Mouse (Mus musculus) midbrain, embryonic 10.5 days (tissue): ENCODE data around the gene Scrn2. TPM values are rescaled to one million over a fixed set of nuclear protein-coding genes. Genes with fewer than 3 reads are reported as not detected.
A peak's percentile ranks its signal among the peaks of the same experiment; 100 is the strongest.

ENCODE experiments used
- DNase-seq: peaks from one replicate; pipeline ENCODE4 v3.0.0-alpha.2; 2017; ENCODE audit warnings: low spot score
- H3K27ac ChIP-seq: fragments of 300-500 bp; sonication (generic); replicated peaks from 2 replicates; pipeline ENCODE4 v1.5.1; 2016; ENCODE audit warnings: mild to moderate bottlenecking
- H3K27me3 ChIP-seq: fragments of 300-500 bp; sonication (generic); 2 replicates; pipeline ENCODE4 v1.6.1; 2016; ENCODE audit warnings: low read depth, mild to moderate bottlenecking; ENCODE audit not compliant: poor library complexity, severe bottlenecking
- H3K36me3 ChIP-seq: fragments of 300-500 bp; sonication (generic); 2 replicates; pipeline ENCODE4 v1.6.1; 2016; ENCODE audit warnings: mild to moderate bottlenecking, moderate library complexity
- H3K4me1 ChIP-seq: fragments of 300-500 bp; sonication (generic); 2 replicates; pipeline ENCODE4 v1.6.1; 2016
- H3K4me3 ChIP-seq: fragments of 300-500 bp; sonication (generic); 2 replicates; pipeline ENCODE4 v1.5.1; 2016; ENCODE audit warnings: mild to moderate bottlenecking, moderate library complexity
- H3K9me3 ChIP-seq: fragments of 300-500 bp; sonication (generic); replicated peaks from 2 replicates; pipeline ENCODE4 v1.6.1; 2016; ENCODE audit warnings: mild to moderate bottlenecking
- WGBS: fragments of 180-500 bp; shearing (Covaris S2); methylation state at CpG from one replicate; pipeline ENCODE4 v1.1.7; 2016; 5-methylcytosine and 5-hydroxymethylcytosine counted together
- polyA plus RNA-seq: library from polyadenylated mRNA; unstranded; fragments of >200 nt; fragmentation: Nextera tagmentation; extraction: Ambion mirVana; gene quantifications from 2 replicates; pipeline ENCODE4 v1.2.1, GENCODE M21; 2016

The Scrn2 gene
- polyA plus RNA-seq, 1 experiment from 2014 or later = 42.2 TPM

DNA sequence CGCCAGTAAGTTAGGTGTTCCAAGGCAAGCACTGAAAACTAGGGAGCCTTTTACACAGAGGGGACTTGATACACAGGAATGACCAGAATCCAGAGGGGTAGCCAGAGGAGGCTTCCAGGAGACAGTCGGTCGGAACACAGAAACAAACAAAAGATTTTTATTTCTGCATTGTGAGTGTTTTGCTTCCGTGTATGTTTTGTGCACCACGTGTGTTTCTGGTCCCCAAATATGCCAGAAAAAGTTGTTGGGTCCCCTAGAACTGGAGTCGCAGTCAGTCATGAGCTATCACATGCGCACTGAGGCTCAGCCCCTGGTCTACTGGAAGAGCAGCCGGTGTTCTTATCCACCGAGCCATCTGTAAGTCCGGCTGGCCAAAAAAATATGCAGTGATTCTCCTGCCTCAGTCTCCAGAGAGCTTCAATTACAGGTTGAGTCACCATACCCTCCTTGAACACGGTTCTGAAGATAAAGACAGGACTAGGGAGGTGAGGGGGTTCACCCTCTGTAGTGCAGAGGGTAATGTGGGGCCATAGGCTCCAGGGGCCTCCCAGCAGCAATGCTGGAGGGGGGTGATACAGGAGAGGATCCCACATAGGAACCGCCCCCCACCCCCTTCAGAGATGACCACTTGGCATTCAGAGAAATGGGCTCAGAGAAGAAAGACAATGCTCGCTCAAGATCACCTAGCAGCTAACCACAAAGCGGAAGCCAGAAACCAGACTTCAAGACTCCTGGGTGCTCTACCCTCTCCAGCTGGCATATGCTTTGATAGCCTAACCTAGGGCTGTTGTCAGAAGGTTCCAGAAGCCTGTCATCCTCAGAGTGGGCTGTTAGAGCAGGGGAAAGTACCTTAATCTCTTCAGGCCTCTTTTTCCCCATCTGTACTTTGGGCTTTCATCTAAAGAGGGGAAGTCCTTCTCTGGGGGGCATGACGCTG is 33.6 kb upstream of the Scrn2 start:
- peaks cover 73% of the 10 kb centered on the region for H3K4me1 ChIP-seq
- H3K27me3 ChIP-seq = peaks cover 78% of the 10 kb centered on the region
- no peaks in the 10 kb centered on the region for H3K9me3 ChIP-seq
- 78% methylated on average over 15 of the region's 15 CpGs for WGBS
- peak overlapping the region; percentile 90 for H3K27ac ChIP-seq
- DNase-seq = no peak
- no peaks in the 10 kb centered on the region for H3K36me3 ChIP-seq
- no peak overlapping the region for H3K4me3 ChIP-seq

DNA sequence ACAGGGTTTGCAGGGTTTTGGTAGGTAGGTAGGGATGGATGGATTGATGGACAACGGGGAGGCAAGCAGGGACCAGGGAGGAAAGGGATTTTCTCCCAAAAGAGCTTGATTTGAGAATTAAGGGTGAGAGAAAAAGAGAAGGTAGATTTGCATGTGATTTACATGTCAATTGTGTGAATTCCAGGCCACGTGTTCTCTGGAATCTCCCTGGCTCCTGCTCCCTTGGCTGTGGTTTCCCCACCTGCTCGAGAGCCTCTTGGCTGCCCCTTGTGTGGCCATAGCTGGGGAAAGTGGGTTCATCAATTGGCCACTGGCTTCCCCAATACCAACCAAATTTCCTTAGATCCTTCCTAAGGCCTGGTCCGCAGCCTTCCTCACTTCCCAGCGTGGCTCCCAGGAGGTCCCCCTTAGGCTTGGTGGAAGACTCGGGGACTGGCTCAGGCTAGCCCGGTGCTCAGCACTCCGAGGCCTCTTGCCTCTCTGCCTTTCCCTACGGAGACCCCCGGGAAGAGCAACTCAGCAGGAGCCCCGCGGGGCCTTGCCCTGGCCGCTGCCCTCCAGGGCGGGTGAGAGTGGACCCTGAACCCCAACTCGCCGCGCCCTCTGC is 32.9 kb upstream of the Scrn2 start:
- Histone ChIP-seq H3K4me3 (peak overlapping the region; percentile 53), H3K27ac (peak overlapping the region; percentile 90), H3K9me3 (no peaks in the 10 kb centered on the region), H3K27me3 (peaks cover 82% of the 10 kb centered on the region), H3K36me3 (no peaks in the 10 kb centered on the region), H3K4me1 (peaks cover 76% of the 10 kb centered on the region)
- no peak for DNase-seq
- 8% methylated on average over 17 of the region's 17 CpGs for WGBS

DNA sequence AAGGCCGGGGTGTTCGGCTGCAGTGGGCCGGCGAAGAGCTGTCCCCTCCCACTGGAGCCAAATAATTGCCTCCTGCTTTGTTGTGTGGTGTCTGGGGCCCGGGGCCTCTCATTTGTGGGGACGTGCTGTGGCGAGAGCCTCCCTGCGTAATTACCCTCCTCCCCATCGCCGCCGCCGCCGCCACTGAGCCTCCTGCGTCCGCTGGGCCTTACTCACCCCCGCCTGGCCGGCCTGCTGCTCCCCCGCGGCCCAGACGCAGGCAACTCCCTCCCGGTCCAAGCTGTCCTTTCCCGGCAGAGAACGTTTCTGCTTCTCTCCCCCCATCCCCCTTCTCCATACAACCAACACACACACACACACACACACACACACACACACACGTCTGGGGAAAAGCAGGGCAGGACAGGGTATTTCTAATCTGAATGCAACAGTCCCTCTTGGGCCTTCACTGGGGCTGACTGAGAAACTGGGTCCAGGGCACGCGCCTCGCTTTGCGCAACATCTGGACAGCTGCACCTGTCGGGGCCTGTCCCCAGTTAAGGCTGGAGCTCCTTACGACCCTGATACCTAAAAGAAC is 32.3 kb upstream of the Scrn2 start:
- H3K9me3 ChIP-seq = no peaks in the 10 kb centered on the region
- H3K36me3 ChIP-seq = no peaks in the 10 kb centered on the region
- DNase-seq = peak; percentile 69
- H3K27ac ChIP-seq = peak overlapping the region; percentile 90
- H3K4me3 ChIP-seq = peak overlapping the region; percentile 53
- WGBS = 2% methylated on average over 30 of the region's 30 CpGs
- H3K27me3 ChIP-seq = peaks cover 82% of the 10 kb centered on the region
- peaks cover 70% of the 10 kb centered on the region for H3K4me1 ChIP-seq

DNA sequence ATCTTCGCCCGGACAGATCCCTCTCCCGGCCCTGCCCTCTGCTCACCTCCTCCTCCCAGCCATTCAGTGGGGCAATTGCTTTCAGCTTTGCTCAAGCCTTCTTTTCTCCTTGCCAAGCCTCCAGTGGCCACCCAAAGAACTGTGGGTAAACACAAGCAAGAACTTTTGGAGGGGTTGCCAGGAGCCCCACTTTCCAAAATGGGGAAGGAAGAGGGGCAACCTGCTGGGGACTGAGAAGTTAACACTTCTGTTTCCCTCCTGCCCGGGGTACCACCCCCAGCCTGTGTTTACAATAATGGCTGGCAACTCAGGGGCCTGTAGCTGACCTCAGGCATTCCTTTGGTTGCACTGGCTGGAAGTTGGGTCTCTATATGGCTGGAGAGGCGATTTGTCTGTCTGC is 26.6 kb upstream of the Scrn2 start:
- H3K36me3 ChIP-seq = no peaks in the 10 kb centered on the region
- WGBS = 30% methylated on average over 5 of the region's 5 CpGs
- H3K9me3 ChIP-seq = no peaks in the 10 kb centered on the region
- peaks cover 25% of the 10 kb centered on the region for H3K4me1 ChIP-seq
- H3K27me3 ChIP-seq = peaks cover 81% of the 10 kb centered on the region
- H3K4me3 ChIP-seq = no peak overlapping the region
- DNase-seq = no peak
- no peak overlapping the region for H3K27ac ChIP-seq

DNA sequence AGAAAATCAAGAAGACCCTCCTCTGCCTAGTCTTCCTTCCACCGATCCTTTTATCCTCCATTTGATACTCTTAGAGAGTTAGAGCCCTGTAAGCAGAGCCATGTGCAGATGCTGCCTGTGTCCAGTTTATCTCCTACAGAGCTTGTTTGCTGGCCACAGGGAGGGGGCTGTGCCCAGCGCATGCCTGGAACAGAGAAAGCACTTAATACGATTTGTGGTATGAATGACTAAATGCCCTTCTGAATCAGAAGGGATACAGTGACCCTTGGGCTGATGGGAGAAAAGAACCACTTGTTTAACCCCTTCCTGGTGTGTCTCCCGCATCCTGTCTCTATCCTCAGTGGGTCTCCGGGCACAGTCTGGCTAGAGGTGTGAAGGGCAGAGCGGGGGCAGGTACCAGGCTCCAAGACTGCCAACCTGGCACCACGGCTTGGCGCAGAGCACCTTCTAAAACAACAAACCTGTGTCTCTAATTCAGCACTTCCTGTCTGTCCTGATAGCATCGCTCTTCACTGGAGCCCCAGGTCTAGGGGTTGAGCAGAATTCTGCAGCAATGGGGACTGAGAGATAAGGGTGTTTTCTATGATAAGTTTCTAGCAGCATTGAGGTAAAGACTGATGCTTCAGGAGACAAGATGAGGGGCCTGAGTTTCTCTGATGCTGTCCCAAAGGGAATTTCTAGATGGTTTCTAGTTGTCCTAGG is 22.5 kb upstream of the Scrn2 start:
- peaks cover 81% of the 10 kb centered on the region for H3K27me3 ChIP-seq
- 77% methylated on average over 9 of the region's 9 CpGs for WGBS
- H3K4me1 ChIP-seq = peaks cover 10% of the 10 kb centered on the region
- no peaks in the 10 kb centered on the region for H3K36me3 ChIP-seq
- H3K27ac ChIP-seq = no peak overlapping the region
- no peak overlapping the region for H3K4me3 ChIP-seq
- DNase-seq = no peak
- H3K9me3 ChIP-seq = no peaks in the 10 kb centered on the region

DNA sequence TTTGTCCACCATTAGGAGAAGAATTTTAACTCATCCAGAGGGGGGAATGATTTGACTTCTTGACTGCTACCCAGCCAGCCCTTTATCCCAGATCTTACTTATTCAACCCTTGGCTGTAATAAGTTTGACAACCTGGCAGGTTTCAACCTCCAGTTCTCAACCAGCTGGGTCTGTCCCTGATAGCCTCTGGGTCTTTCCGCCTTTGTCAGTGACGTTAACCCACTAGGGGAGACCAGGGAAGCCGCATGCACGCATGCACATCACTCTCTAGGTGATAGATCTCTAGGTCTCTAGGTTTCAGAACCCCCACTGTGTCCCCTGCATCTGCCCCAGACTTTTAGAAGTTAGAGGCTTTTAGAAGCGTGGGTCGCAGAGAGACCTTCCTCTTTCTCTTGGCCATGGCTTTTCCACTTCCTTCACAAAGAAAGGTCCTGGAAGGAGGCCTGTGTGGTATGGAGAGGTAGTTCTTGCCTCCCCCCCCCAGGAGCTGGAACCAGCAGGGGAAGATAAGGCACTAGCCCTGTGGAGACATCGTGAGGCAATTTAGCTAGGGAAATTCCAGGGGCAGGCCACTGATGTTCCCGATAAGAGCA is 20.4 kb upstream of the Scrn2 start:
- no peak for DNase-seq
- H3K9me3 ChIP-seq = no peaks in the 10 kb centered on the region
- 68% methylated on average over 8 of the region's 8 CpGs for WGBS
- no peak overlapping the region for H3K4me3 ChIP-seq
- H3K27ac ChIP-seq = no peak overlapping the region; the same call in 1 of the 2 replicates
- no peaks in the 10 kb centered on the region for H3K36me3 ChIP-seq
- peaks cover 81% of the 10 kb centered on the region for H3K27me3 ChIP-seq
- H3K4me1 ChIP-seq = peaks cover 6% of the 10 kb centered on the region

DNA sequence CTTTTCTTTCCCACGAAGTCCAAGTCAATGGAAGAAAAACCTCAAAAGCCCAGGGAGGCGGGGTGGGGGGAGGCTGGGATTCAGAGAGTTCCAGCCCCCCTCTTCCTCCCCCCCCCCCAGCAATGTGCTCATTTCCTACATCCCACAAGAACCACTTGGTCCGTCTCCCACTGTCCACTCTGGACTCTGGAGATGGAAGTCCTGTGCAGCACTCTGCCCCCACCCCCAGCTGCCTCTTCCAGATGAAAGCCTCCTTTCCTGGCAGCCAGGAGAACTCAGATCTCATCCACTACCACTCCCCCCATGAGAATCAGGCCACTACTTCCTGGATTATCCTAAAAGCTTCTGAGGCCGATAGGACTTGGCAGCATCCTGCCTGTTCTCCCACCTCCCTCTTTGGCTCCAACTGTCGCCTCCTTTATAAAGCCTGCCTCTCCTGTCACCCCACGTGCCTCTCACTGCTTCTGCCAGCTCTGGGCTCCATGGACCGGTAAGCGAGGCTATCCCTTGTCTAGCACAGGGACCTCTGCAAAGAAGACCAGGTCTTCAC is 16.5 kb upstream of the Scrn2 start, which contains the start of gene Sp6:
Gene Sp6 (plus strand): TSS at position 274 of the 550 bp plus-strand sequence.
- Histone ChIP-seq H3K4me1 (peaks cover 9% of the 10 kb centered on the region), H3K36me3 (no peaks in the 10 kb centered on the region), H3K27ac (no peak within 1 kb of the TSS), H3K4me3 (no peak within 1 kb of the TSS), H3K9me3 (no peaks in the 10 kb centered on the region), H3K27me3 (peaks cover 97% of the 10 kb centered on the region)
- no peak for DNase-seq
- 34% methylated on average over 7 of the region's 8 CpGs for WGBS

DNA sequence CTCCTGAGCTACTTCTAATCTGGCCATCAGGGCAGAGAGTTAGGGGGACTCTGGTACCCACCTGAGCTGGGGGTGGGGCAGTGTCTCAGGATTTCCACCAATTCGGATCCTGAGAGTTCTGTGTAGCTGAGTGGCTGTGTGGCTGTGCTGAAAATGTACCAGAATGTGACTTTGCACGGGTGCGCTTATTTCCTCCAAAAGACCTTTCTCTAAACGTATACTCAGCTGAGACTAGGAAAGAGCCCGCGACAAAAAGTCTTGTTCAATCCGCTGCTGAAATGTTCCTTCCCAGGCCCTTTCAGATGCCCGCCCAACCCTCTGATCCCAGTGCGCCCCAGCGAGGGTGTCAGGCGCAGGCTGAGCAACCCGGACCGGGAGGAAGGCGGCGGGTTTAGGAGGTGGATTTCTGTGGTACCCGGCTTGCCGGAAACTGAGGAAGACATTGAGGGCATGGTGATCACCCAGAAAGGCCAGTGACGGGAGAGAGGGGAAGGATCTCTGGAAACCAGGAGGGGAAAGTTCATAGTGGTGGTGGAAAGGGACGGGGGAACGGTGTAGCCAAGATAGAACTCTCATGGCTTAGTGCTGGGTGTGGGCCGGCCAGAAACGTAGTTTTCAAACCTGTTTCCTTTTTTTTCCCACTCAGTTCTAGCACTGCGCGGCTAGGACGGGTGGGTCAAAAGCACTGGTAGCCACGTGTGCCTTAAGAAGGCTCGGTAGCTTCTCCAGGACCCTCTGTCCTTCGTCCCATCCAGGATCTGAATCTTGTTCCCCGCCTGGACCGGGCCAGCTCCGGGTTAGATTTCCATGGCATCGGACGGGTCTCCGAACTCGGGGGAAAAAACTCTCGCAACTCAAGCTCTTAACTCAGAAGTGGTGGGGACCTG is 11.8 kb upstream of the Scrn2 start:
- Histone ChIP-seq H3K4me3 (peak overlapping the region; percentile 46), H3K4me1 (peaks cover 45% of the 10 kb centered on the region)

DNA sequence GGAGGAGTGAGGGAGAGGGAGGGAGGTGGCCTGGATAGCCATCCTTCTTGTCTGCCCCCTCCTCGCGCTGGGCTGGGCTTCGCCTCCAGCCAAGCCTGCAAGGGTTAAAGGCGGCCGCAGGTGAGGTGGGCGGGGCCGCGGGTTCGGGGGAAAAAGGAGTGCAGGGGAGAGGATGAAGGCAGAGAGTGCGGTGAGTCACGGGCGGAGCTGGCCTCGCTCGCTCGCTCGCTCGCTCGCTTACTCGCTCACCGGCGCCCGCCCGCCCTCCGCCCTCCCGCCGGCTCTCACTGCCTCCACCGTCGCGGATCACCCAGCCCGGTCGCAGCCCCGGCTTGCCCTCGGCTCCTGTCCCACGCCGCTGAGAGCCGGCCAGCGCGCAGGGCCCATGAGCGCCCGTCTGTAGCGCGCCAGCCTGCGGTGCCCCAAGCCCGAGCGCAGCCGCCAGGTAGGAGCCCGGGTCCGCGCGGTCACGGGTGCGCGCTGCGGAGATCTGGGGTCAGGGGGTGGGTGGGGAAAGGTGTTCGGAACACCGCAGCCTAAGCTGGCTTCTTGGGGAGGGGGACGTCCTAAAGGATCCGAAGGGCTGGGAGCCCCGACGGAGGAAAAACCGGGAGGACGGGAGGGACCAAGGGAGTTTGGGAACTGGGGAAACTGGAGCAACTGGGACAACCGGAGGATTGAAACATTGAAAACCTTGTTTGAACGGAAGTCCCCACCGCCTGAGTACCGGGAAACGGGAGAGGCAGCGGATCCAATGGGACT is 11.0 kb upstream of the Scrn2 start:
- under 1% methylated on average over 65 of the region's 68 CpGs for WGBS
- peak overlapping the region; percentile 46 for H3K4me3 ChIP-seq
- no peak overlapping the region; the same call in 1 of the 2 replicates for H3K27ac ChIP-seq
- no peaks in the 10 kb centered on the region for H3K36me3 ChIP-seq
- peak; percentile 41 for DNase-seq
- H3K27me3 ChIP-seq = peaks cover 100% of the 10 kb centered on the region
- peaks cover 46% of the 10 kb centered on the region for H3K4me1 ChIP-seq
- H3K9me3 ChIP-seq = no peaks in the 10 kb centered on the region

More for the DNA sequence above, 11.8 kb upstream of the Scrn2 start:
- Histone ChIP-seq H3K36me3 (no peaks in the 10 kb centered on the region), H3K27me3 (peaks cover 100% of the 10 kb centered on the region), H3K9me3 (no peaks in the 10 kb centered on the region), H3K27ac (no peak overlapping the region; the same call in 1 of the 2 replicates)
- 1% methylated on average over 36 of the region's 36 CpGs for WGBS
- DNase-seq = peak; percentile 57

DNA sequence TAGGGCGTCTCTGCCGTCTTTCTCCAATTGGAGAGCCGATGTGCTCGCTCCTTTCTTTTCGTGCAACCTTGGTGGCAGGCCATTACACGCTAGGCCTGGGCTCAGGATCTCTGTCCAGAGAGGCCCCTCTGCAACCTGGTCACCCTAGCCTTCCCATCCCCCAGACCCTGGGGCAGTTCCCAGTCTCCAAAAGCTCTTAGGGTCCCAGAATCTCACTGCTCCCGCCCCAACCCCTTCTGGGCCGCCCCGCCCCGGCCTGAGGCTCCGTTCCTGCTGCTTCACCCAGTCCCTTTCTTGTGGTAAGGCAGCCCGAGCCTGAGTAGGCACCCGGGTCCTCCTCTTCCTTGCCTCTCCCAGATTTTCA is 10.4 kb upstream of the Scrn2 start:
- DNase-seq = peak; percentile 50
- Histone ChIP-seq H3K27ac (no peak overlapping the region), H3K27me3 (peaks cover 100% of the 10 kb centered on the region), H3K36me3 (no peaks in the 10 kb centered on the region), H3K9me3 (no peaks in the 10 kb centered on the region), H3K4me3 (peak overlapping the region; percentile 46), H3K4me1 (peaks cover 52% of the 10 kb centered on the region)
- WGBS = 3% methylated on average over 13 of the region's 13 CpGs
